Mouse (Mus musculus): ENCODE data around the gene Prg3. TPM values are rescaled to one million over a fixed set of nuclear protein-coding genes. Genes with fewer than 3 reads are reported as not detected.

The Prg3 gene
- not detected for total RNA-seq (2022)

DNA sequence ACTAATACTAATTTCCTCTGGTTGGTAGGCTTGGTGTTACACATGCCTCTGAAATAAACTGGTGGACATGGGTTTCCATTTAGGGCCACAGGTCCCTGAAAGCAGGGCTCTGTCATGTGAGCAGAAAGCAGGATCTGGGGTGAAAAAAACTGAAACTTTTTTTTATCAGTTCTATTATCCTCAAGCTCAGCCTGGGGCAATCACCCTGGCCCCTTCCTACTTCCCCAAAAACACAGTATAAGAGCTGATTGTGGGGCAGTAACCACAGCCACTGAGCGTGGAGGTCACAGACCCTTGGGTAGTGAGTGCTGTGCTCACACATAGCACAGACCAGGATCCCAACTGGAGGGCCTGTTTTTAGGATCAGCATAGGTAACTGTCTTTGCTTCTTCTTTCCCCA, at the start of gene Prg3:
Prg3 (plus strand) TSS at position 286 of the 400 bp plus-strand sequence.
- no peak for DNase-seq (ENCODE audit: low spot score in 2 of 2)

GRCm38 (mm10) chr2:84938249-84938946, 49.6 kb upstream of the Prg3 start:
- DNase-seq (ENCODE audit: low spot score in 2 of 2) = no peak

GRCm38 (mm10) chr2:84939306-84939705, 48.7 kb upstream of the Prg3 start:
- no peak for DNase-seq (ENCODE audit: low spot score in 2 of 2)

- no peak for DNase-seq (ENCODE audit: low spot score in 2 of 2)
Observed at GRCm38 (mm10) chr2:84939711-84940110, 48.3 kb upstream of the Prg3 start.

DNA sequence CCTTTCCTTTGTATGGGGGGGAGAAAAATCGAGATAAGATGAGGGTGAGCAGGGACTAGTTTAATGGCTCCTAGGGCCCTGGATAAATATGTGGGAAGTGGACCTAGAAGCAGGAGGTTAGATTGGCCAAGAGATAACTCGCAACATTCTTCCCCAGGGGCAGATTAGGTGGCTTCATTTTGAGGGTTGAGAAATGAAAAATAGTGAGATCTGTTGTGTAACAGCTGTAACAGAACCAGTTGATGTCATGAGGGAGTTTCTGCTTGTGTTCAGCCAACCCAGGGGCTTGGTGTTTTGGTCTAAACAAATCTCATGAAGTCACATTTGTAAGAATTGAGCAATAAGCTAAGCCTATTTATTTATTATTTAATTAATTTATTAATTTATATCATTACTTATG, 46.7 kb upstream of the Prg3 start:
- DNase-seq (ENCODE audit: low spot score in 2 of 2) = no peak

DNA sequence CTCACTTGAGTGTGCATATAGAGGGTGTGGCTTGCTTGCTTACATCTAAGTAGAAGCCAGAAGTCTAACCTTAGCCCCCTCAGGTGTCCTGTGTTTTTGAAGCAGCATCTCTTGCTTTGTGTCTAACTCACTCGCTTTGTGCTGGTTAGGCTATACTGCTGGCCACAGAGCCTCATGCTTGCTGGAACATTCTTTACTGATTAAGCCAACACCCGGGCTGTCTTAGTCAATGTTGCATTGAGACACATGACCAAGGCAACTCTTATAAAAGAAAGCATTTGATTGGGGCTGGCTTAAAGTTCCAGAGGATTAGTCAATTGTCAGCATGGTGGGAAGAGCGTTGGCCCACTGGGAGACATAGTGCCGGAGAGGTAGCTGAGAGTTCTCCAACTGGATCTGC, 46.2 kb upstream of the Prg3 start:
- no peak for DNase-seq (ENCODE audit: low spot score in 2 of 2)

GRCm38 (mm10) chr2:84947154-84947771, 40.8 kb upstream of the Prg3 start:
- no peak for DNase-seq (ENCODE audit: low spot score in 2 of 2)

- no peak for DNase-seq (ENCODE audit: low spot score in 2 of 2)
Observed at GRCm38 (mm10) chr2:84948252-84948651, 39.8 kb upstream of the Prg3 start.

DNA sequence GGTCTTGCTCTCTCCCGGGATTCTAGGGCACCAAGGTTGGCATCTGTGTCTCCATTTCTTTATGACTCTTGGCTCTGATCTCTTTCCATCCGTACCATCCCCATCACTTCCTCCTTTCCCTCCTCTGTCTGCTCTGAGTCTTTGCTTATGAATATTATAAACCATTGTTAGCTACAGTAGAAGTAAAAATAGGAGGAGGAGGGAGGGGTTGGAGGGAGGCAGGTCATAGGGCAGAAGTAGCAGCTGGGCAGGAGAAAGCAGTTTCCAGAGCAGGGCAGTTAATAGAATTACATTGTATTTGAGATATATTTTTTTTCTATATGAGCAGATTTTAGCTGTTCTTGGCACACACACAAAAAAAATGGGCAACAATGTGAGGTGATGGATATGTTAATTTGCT, 39.3 kb upstream of the Prg3 start:
- no peak for DNase-seq (ENCODE audit: low spot score in 2 of 2)

GRCm38 (mm10) chr2:84951027-84951426, 37.0 kb upstream of the Prg3 start:
- DNase-seq (ENCODE audit: low spot score in 2 of 2) = no peak

DNA sequence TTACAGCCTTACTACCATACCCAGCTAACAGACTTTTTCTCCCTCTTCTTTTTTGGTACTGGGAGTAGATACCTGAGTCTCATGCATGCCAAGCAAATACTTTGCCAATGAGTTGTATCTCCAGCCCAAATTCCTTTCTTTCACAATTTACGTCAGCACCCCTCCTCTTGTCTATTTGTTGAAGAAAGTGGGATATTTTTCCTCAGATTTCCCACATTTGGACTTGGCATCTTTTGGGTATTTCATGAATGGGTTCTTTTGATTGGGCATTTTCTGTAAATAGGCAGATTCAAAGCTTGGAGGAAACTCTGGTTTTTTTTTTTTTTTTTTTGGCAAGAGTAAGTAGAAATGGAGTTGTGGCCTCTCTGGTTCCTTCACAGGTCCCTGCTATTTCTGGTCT, 35.8 kb upstream of the Prg3 start:
- no peak for DNase-seq (ENCODE audit: low spot score in 2 of 2)

DNA sequence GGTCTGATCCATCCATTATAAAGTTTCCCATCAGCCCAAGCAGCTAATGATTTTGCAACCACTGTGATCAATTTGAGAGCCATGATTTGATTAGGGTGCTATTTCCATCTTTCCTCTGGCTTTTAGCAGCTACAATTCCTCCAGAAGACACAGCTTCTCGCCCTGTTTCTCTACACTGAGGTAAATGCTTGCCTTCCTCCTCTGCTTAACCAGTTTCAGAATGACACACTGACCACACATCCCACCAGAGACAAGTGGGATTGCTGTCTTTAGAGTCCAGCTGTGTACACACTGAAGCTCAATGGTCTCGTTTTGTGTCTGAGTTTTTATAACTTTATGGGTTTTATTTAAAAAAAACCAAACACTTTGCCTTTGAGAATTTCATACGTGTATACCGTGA, 35.3 kb upstream of the Prg3 start:
- DNase-seq (ENCODE audit: low spot score in 2 of 2) = no peak

DNA sequence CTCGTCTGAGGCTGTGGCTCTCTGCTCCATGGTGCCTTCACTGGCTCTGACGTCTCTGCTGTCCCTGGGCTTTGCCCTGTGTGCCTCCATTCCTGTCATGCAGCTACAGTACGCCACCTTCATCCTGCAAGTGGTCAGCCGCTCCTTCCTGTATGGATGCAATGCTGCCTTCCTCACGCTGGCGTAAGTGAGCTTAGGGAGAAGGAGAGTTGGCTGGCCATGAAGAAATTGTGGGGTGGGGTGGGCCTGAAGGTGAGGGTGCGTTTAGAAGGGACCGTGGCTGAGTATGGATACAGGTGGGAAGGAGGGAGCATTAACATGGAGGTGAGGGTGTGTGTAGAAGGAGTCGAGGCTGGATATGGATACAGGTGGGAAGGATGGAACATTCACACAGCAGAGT, 32.6 kb upstream of the Prg3 start:
- no peak for DNase-seq (ENCODE audit: low spot score in 2 of 2)

DNA sequence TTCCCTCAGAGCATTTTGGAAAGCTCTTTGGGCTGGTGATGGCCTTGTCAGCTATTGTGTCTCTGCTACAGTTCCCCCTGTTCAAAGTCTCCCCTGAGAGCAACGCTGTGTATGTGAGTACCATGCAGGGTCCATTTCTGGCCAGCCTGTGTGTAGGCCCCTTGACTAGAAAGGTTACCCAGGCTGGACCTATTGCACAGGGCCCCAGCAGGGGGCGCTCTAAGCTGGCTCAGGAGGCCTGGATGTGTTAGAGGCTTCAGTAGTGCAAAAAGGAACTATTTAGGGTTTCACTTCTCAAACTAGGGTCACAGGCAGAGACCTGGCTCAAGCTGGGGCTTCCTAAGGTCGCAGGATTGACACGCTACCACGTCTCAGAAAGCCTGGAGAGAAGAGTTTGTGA, 31.7 kb upstream of the Prg3 start:
- DNase-seq (ENCODE audit: low spot score in 2 of 2) = peak in 1 of 2 experiments; percentile 46

DNA sequence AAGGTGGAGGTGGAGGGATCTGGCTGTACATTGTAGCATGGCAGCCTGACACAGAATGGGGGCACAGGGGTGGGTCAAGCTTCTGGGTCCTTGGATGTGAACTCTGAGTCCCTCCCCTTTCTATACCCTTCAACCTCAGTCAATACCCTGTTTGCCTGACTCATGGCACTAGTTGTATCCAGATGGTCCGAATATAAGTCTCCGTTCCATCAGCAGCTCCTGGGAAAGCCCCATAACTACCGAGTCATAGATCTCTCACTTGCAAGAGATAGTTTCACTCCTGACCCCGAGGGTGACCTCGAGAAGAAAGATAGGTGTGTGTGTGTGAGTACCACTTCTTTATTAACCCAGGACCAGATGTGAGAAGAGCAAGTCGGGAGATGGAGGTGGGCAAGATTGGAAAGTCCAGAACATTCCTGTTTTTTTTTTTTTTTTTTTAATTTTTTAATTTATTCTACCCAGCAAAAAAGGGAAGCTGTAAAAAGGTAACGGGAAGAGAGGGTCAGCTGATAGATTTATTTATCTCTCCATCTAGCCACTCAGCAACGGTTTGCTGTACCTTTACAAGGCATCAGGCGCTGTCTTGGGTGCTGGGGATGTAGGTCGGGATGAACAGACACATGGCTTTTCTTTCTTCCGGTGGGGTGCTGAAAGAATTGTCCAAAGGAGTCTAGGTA, 29.3 kb upstream of the Prg3 start:
- no peak for DNase-seq (ENCODE audit: low spot score in 2 of 2)

DNA sequence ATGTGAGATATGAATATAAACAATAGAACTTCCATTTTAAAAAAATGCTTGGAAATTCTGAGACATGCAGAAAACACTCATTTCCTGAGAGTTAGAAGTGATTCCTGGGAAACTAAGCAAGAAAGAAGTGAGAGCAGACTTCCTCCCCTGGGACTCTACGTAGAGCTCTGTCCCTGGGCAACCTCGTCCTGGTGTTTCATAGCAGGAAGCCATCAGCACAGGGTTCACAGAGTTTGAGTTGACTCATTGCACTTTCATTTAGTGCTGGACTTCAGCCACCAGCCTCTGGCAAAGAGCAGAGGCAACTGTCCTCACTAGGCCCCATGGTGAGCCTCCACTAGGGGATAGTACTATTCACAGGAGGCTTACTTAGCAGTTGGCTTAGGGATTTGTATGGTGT, 26.7 kb upstream of the Prg3 start:
- no peak for DNase-seq (ENCODE audit: low spot score in 2 of 2)

DNA sequence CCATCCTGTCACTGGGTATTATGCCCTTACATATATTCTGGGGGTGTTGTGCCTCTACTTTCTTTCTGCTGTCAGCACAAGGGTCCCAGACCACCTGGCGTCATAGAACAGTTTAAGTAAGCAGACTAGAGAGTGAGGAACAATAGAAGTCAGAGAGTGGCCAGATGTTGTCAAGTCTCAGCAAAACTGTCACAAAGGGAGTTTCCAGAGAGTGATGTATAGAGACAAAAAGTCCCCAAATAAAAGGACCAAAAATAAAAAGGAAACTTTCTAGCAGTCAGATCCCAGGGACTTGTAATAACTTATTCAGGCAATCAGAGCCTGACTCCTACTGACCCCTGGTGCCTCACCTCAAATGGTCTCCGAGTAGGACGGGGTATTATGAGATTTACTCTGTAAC, 26.1 kb upstream of the Prg3 start:
- no peak for DNase-seq (ENCODE audit: low spot score in 2 of 2)

- no peak for DNase-seq (ENCODE audit: low spot score in 2 of 2)
Observed at GRCm38 (mm10) chr2:84962906-84963507, 25.0 kb upstream of the Prg3 start.

GRCm38 (mm10) chr2:84964111-84964801, 23.8 kb upstream of the Prg3 start:
- DNase-seq (ENCODE audit: low spot score in 2 of 2) = no peak

GRCm38 (mm10) chr2:84967318-84967991, 20.6 kb upstream of the Prg3 start:
- no peak for DNase-seq (ENCODE audit: low spot score in 2 of 2)

- DNase-seq (ENCODE audit: low spot score in 2 of 2) = no peak
Observed at GRCm38 (mm10) chr2:84975580-84975979, 12.4 kb upstream of the Prg3 start.

Measured in layer of hippocampus, adult 8-10 months (tissue).